Mouse (Mus musculus) C2C12 (cell line): ENCODE measurements around the gene Cux1. TPM values are rescaled to one million over a fixed set of nuclear protein-coding genes. Genes with fewer than 3 reads are reported as not detected.

Source experiments
- H3K27me3 ChIP-seq: one replicate; pipeline ENCODE4 v1.6.1; 2011; ENCODE audit not compliant: control insufficient read depth, insufficient read depth, insufficient read length
- H3K36me3 ChIP-seq: one replicate; pipeline ENCODE4 v1.6.1; 2011; ENCODE audit not compliant: control insufficient read depth, insufficient read depth
- H3K4me3 ChIP-seq: one replicate; pipeline ENCODE4 v1.5.1; 2011; ENCODE audit warnings: mild to moderate bottlenecking, control low read depth; ENCODE audit not compliant: poor library complexity, insufficient read depth, severe bottlenecking
- H3K79me2 ChIP-seq: one replicate; pipeline ENCODE4 v1.6.1; 2011; ENCODE audit not compliant: control insufficient read depth, insufficient read depth
- H3K79me3 ChIP-seq: one replicate; pipeline ENCODE4 v1.6.1; 2011; ENCODE audit warnings: low read depth, control low read depth
- H3ac ChIP-seq: one replicate; pipeline ENCODE3; 2011; ENCODE audit warnings: low read depth; ENCODE audit not compliant: control insufficient read depth, insufficient read length
- CEBPB ChIP-seq: IDR thresholded peaks from one replicate; pipeline ENCODE4 v1.6.1; 2011; ENCODE audit warnings: low read depth, mild to moderate bottlenecking, control low read depth, moderate library complexity
- CTCF ChIP-seq: IDR thresholded peaks from one replicate; pipeline ENCODE4 v1.5.1; 2011; ENCODE audit not compliant: control insufficient read depth, insufficient read depth, insufficient read length
- FOSL1 ChIP-seq: IDR thresholded peaks from one replicate; pipeline ENCODE4 v1.8.0; 2011; ENCODE audit warnings: mild to moderate bottlenecking, low read length; ENCODE audit not compliant: poor library complexity, insufficient read depth, severe bottlenecking
- MAX ChIP-seq: IDR thresholded peaks from one replicate; pipeline ENCODE4 v1.6.1; 2011; ENCODE audit warnings: mild to moderate bottlenecking, control low read depth
- MYOD1 ChIP-seq: IDR thresholded peaks from one replicate; pipeline ENCODE4 v1.6.1; 2011; ENCODE audit warnings: low read depth; ENCODE audit not compliant: control insufficient read depth, insufficient read length
- MYOG ChIP-seq: IDR thresholded peaks from one replicate; pipeline ENCODE4 v1.6.1; 2011; ENCODE audit not compliant: control insufficient read depth, insufficient read length; ENCODE audit errors: extremely low read depth
- USF1 ChIP-seq: IDR thresholded peaks from one replicate; pipeline ENCODE4 v1.6.1; 2011; ENCODE audit warnings: low read depth, mild to moderate bottlenecking, control low read depth, moderate library complexity
- polyA plus RNA-seq: library from polyadenylated mRNA; unstranded; fragments of >200 nt; fragmentation: generic; extraction: Trizol; gene quantifications from one replicate; pipeline ENCODE4 v1.2.1, GENCODE M21; 2012; ENCODE audit warnings: missing spikeins

Cux1 gene
- polyA plus RNA-seq, 1 experiment = 43.9 TPM

GRCm38 (mm10) chr5:136386757-136387156 is 180.5 kb downstream of the Cux1 start:
- Histone ChIP-seq H3ac (no peak overlapping the region), H3K79me2 (no peaks in the 10 kb centered on the region), H3K79me3 (no peaks in the 10 kb centered on the region), H3K4me3 (no peak overlapping the region), H3K27me3 (no peaks in the 10 kb centered on the region), H3K36me3 (peaks cover 15% of the 10 kb centered on the region)
- TF ChIP-seq MAX = no peak

DNA sequence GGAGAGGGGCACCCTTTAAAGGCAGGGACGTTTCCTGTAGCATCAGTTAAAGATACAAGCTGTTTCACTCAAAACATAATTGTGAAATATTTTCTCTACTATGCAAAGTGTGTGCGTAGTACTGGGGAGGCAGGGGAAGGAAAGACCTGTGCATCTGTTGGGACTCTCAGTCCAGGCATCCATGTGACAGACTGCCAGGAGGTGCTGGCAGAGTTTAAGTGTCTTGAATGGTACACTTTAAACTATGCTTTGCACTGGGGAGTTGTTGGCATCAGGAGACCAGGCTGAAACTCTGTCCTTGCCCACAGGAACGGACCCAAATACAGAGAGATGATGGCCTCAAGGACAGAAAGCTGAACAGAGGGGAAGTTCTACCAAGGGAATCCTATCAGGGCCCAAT is 182.1 kb downstream of the Cux1 start:
- no peaks in the 10 kb centered on the region for H3K27me3 ChIP-seq
- peaks cover 15% of the 10 kb centered on the region for H3K36me3 ChIP-seq
- no peak overlapping the region for H3ac ChIP-seq
- H3K79me3 ChIP-seq = no peaks in the 10 kb centered on the region
- TF ChIP-seq USF1 = no peak
- no peak for TF ChIP-seq MAX
- no peak for TF ChIP-seq CEBPB
- TF ChIP-seq CTCF = no peak
- no peak for TF ChIP-seq MYOG
- no peak for TF ChIP-seq MYOD1
- no peak for TF ChIP-seq FOSL1
- no peaks in the 10 kb centered on the region for H3K79me2 ChIP-seq
- no peak overlapping the region for H3K4me3 ChIP-seq

DNA sequence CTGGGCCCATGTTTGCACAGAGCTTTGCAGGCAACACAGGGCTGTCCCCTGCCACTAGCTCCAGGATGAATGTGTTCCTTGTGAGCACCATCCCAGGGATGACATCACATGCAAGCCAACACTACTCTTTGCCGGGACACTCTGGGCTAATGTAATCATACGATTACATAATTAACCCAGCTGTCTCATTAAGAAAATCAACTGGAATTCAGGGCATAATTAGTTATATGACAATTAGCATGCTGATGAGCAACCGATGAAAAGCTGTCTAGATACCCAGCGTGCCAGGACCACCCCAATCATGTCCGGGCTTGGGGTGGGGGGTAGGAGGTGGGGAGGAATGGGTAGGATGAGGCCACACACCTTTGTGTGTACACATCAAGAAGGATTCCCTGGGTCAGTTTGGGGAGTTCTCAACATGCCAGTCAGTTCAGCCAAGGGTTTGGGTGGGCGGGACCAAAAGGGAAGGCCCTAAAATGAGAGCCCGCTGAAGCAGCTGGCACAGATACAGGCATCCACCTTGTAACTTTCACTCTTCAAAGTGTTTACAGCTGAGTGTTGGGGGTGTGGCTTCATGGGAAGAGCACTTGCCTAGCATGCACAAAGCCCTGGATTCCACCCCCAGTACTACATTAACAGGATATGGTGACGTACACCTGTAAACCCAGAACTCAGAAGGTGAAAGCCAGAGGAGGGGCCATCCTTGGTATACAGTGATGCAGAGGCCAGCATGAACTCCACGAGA is 184.9 kb downstream of the Cux1 start:
- Histone ChIP-seq H3K4me3 (no peak overlapping the region), H3K36me3 (peaks cover 15% of the 10 kb centered on the region), H3K27me3 (no peaks in the 10 kb centered on the region), H3ac (no peak overlapping the region), H3K79me3 (no peaks in the 10 kb centered on the region), H3K79me2 (no peaks in the 10 kb centered on the region)
- TF ChIP-seq MYOD1 = no peak
- no peak for TF ChIP-seq FOSL1
- TF ChIP-seq MAX = no peak
- no peak for TF ChIP-seq CEBPB
- TF ChIP-seq USF1 = no peak
- TF ChIP-seq MYOG = no peak
- no peak for TF ChIP-seq CTCF

- Histone ChIP-seq H3K79me3 (no peaks in the 10 kb centered on the region), H3K27me3 (no peaks in the 10 kb centered on the region), H3K36me3 (peaks cover 7% of the 10 kb centered on the region), H3K4me3 (no peak overlapping the region), H3ac (no peak overlapping the region), H3K79me2 (no peaks in the 10 kb centered on the region)
- TF ChIP-seq FOSL1 (no peak), MAX (no peak), CEBPB (no peak), MYOG (no peak), CTCF (no peak), MYOD1 (no peak), USF1 (no peak)
Observed at GRCm38 (mm10) chr5:136379405-136379804, 187.9 kb downstream of the Cux1 start.

DNA sequence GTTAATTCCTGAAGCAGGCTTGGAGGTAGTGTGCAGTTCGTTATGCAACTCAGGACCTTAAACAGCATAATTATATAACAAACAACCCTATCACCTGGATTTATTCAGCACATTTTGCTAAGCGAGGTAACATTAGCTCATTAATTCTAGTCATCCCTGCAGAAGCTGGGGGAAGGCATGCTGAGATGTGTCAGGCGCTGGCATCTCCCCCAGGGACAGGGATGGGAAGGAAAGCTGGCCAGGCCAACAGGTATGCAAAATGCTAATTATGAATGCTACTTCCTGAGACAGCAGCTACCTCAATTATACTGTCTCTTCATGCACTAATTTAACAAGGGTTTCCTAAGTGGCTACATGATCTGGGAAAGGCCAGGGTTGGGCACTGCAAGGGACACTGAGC is 190.2 kb downstream of the Cux1 start:
- H3K36me3 ChIP-seq = peaks cover 8% of the 10 kb centered on the region
- H3ac ChIP-seq = no peak overlapping the region
- TF ChIP-seq USF1 = no peak
- TF ChIP-seq MAX = no peak
- TF ChIP-seq MYOD1 = no peak
- no peak for TF ChIP-seq MYOG
- no peak for TF ChIP-seq CTCF
- no peak for TF ChIP-seq CEBPB
- no peak for TF ChIP-seq FOSL1
- no peaks in the 10 kb centered on the region for H3K79me2 ChIP-seq
- no peaks in the 10 kb centered on the region for H3K27me3 ChIP-seq
- no peak overlapping the region for H3K4me3 ChIP-seq
- H3K79me3 ChIP-seq = no peaks in the 10 kb centered on the region

DNA sequence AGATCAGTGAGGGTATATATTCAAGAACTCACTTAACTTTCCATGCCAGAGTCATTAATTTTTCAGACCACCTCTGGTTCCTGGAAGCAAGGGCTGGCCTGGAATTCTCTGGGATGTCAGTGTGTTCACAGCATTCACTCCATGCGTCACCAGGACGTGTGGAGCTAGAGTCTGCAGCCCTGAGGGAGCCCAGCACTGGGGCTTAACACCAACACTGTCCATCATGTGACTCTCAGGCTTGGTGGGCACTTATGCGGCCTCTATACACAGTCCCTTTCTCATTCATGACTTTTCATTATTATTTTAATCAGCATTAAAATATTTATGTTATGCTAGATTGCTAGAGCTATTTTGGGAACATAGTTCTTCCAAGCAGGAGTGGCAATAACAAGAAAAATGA is 191.9 kb downstream of the Cux1 start:
- no peak overlapping the region for H3ac ChIP-seq
- H3K79me2 ChIP-seq = no peaks in the 10 kb centered on the region
- H3K27me3 ChIP-seq = no peaks in the 10 kb centered on the region
- TF ChIP-seq CTCF (no peak), USF1 (no peak), FOSL1 (no peak), CEBPB (no peak), MYOD1 (no peak), MYOG (no peak), MAX (no peak)
- H3K36me3 ChIP-seq = peaks cover 10% of the 10 kb centered on the region
- H3K4me3 ChIP-seq = no peak overlapping the region
- H3K79me3 ChIP-seq = no peaks in the 10 kb centered on the region
